Comparison of ENCODE assay signal across 9 mouse cellular contexts in genomic region chr17:83352456-83352855, GRCm38 (mm10). TPM values are rescaled to one million over a fixed set of nuclear protein-coding genes. Genes with fewer than 3 reads are reported as not detected.
A peak's percentile ranks its signal among the peaks of the same experiment; 100 is the strongest.
DNase-seq lines count a peak whose midpoint lies in the region; ATAC-seq lines count a peak whose summit lies in the region.
"Had no signal": no experiment of that assay in that cellular context is flagged by ENCODE, and none has a peak within 500 bp of the region (broad histone marks: within the 10 kb centered on the region; RNA-seq: fewer than 3 reads in every experiment).

No protein-coding gene starts in this region.

- no peak for ATAC-seq in lung, embryonic 16.5 days (ENCODE audit: low read depth)
- ATAC-seq in limb, embryonic 11.5 days (ENCODE audit: insufficient number of reproducible peaks, low FRiP score, low TSS enrichment, low read depth), result no peak
- ATAC-seq in neural tube, embryonic 15.5 days (ENCODE audit: low FRiP score), result no peak

- no peaks in the 10 kb centered on the region for H3K9me3 ChIP-seq in lung, embryonic 16.5 days (ENCODE audit: control insufficient read depth, low read length)
- H3K9me3 ChIP-seq in forebrain, embryonic 10.5 days, result no peaks in the 10 kb centered on the region
- H3K9me3 ChIP-seq in limb, embryonic 11.5 days (ENCODE audit: control insufficient read depth, low read length), result no peaks in the 10 kb centered on the region
- H3K9me3 ChIP-seq in neural tube, embryonic 15.5 days (replicated peaks), result no peaks in the 10 kb centered on the region

- 3% methylated on average over 2 of the region's 2 CpGs for WGBS in lung, embryonic 16.5 days
- WGBS in forebrain, embryonic 10.5 days, result 6% methylated on average over 2 of the region's 2 CpGs
- WGBS in limb, embryonic 11.5 days, result 4% methylated on average over 2 of the region's 2 CpGs
- WGBS in neural tube, embryonic 15.5 days, result 6% methylated on average over 2 of the region's 2 CpGs

- H3K4me2 ChIP-seq in lung, embryonic 16.5 days (ENCODE audit: low read depth, low read length), result peak overlapping the region; percentile 83
- H3K4me2 ChIP-seq in limb, embryonic 11.5 days (ENCODE audit: low read depth, severe bottlenecking), result peak overlapping the region; percentile 62
- H3K4me2 ChIP-seq in neural tube, embryonic 15.5 days, result peak overlapping the region; percentile 63

- no peaks in the 10 kb centered on the region for H3K36me3 ChIP-seq in lung, embryonic 16.5 days (ENCODE audit: control insufficient read depth, insufficient read depth, low read length)
- H3K36me3 ChIP-seq in forebrain, embryonic 10.5 days (replicated peaks), result no peaks in the 10 kb centered on the region
- H3K36me3 ChIP-seq in limb, embryonic 11.5 days (ENCODE audit: control insufficient read depth, insufficient read depth, low read length), result no peaks in the 10 kb centered on the region
- H3K36me3 ChIP-seq in neural tube, embryonic 15.5 days, result no peaks in the 10 kb centered on the region

- H3K4me1 ChIP-seq in lung, embryonic 16.5 days (replicated peaks; ENCODE audit: control insufficient read depth, insufficient read depth, low read length), result peaks cover 29% of the 10 kb centered on the region
- H3K4me1 ChIP-seq in forebrain, embryonic 10.5 days, result peaks cover 31% of the 10 kb centered on the region
- H3K4me1 ChIP-seq in limb, embryonic 11.5 days (ENCODE audit: control insufficient read depth, insufficient read depth, low read length), result 0 out of 2 replicates have a peak, but pooled peaks cover 6% of the 10 kb centered on the region
- H3K4me1 ChIP-seq in neural tube, embryonic 15.5 days, result peaks cover 29% of the 10 kb centered on the region

- H3K27ac ChIP-seq in lung, embryonic 16.5 days (ENCODE audit: low read length), result no peak overlapping the region
- H3K27ac ChIP-seq in forebrain, embryonic 10.5 days, result peak overlapping the region; percentile 51; the same call in 1 of the 2 replicates
- H3K27ac ChIP-seq in limb, embryonic 11.5 days (replicated peaks; ENCODE audit: low read depth, low read length), result peak overlapping the region; percentile 36
- H3K27ac ChIP-seq in neural tube, embryonic 15.5 days (replicated peaks), result no peak overlapping the region

- no peaks in the 10 kb centered on the region for H3K27me3 ChIP-seq in lung, embryonic 16.5 days (ENCODE audit: control insufficient read depth, insufficient read depth, low read depth, low read length)
- no peaks in the 10 kb centered on the region for H3K27me3 ChIP-seq in forebrain, embryonic 10.5 days (ENCODE audit: poor library complexity, severe bottlenecking)
- H3K27me3 ChIP-seq in limb, embryonic 11.5 days (ENCODE audit: control insufficient read depth, insufficient read depth, low read length), result no peaks in the 10 kb centered on the region
- H3K27me3 ChIP-seq in neural tube, embryonic 15.5 days (replicated peaks), result no peaks in the 10 kb centered on the region

- peak overlapping the region; percentile 45; the same call in 1 of the 2 replicates for H3K9ac ChIP-seq in lung, embryonic 16.5 days (ENCODE audit: low read length)
- no peak overlapping the region for H3K9ac ChIP-seq in limb, embryonic 11.5 days (ENCODE audit: low read length)
- H3K9ac ChIP-seq in neural tube, embryonic 15.5 days (replicated peaks), result no peak overlapping the region

- no peak for DNase-seq in lung, postnatal 25 days (ENCODE audit: low spot score)
- no peak for DNase-seq in forebrain, embryonic 10.5 days (ENCODE audit: extremely low spot score, low spot score)
- DNase-seq in limb, embryonic 11.5 days (ENCODE audit: low spot score), result peak; percentile 43
- no peak for DNase-seq in layer of hippocampus, postnatal 25 days (ENCODE audit: extremely low spot score in 1 of 2, low spot score in 1 of 2)
- DNase-seq in right cerebral cortex, postnatal 14 days, result no peak
- DNase-seq in gastrocnemius, postnatal 25 days, result no peak
- DNase-seq: adrenal gland, adult 8-10 months had no signal

- peak overlapping the region; percentile 23 for H3K4me3 ChIP-seq in lung, embryonic 16.5 days (ENCODE audit: low read length)
- peak overlapping the region; percentile 95 for H3K4me3 ChIP-seq in forebrain, embryonic 10.5 days
- H3K4me3 ChIP-seq in limb, embryonic 11.5 days (ENCODE audit: low read depth, low read length), result peak overlapping the region; percentile 19
- H3K4me3 ChIP-seq in neural tube, embryonic 15.5 days (replicated peaks), result peak overlapping the region; percentile 17

RNA-seq across cellular contexts. Expression of gene Eml4, which starts 1.7 kb away (rescaled TPM):
- polyA plus RNA-seq in lung, embryonic 16.5 days (2015; fragmentation: Nextera tagmentation; extraction: Ambion mirVana), result 28.4 and 28.6 TPM in 2 replicates
- polyA plus RNA-seq in forebrain, embryonic 10.5 days (2016; fragmentation: Nextera tagmentation; extraction: Ambion mirVana), result 40.6 and 41.6 TPM in 2 replicates
- polyA plus RNA-seq in limb, embryonic 11.5 days (2014; fragmentation: Nextera tagmentation; extraction: Ambion mirVana), result 76.0 and 83.1 TPM in 2 replicates
- polyA plus RNA-seq in neural tube, embryonic 15.5 days (2015; fragmentation: Nextera tagmentation; extraction: Ambion mirVana), result 28.8 and 29.9 TPM in 2 replicates
- total RNA-seq in layer of hippocampus, postnatal 25 days (2021), result 10 to 100 TPM; 24.8 to 25.9 TPM
- total RNA-seq in gastrocnemius, postnatal 25 days (2021), result 1 to 10 TPM; 2.0 to 2.5 TPM

Comparison
In these comparisons a context has a peak if more than half of its experiments do, and no peak if none do; other contexts are left out.
1. H3K27ac ChIP-seq: peak in forebrain, embryonic 10.5 days (single experiment) and limb, embryonic 11.5 days (single experiment); none in lung, embryonic 16.5 days (single experiment) and neural tube, embryonic 15.5 days (single experiment).
2. H3K4me3 ChIP-seq: peak in every context shown above with its lines; median percentile 95 in forebrain, embryonic 10.5 days; 23 in lung, embryonic 16.5 days; 19 in limb, embryonic 11.5 days; 17 in neural tube, embryonic 15.5 days.
3. Peak in every context shown above with its lines, with median percentiles within 50 percentile points of each other: H3K4me2 ChIP-seq.